Mouse (Mus musculus): ENCODE data around the gene Mllt6. TPM values are rescaled to one million over a fixed set of nuclear protein-coding genes. Genes with fewer than 3 reads are reported as not detected.
A peak's percentile ranks its signal among the peaks of the same experiment; 100 is the strongest.

Mllt6 gene
- polyA plus RNA-seq, 1 experiment, result 84.0 TPM

DNA sequence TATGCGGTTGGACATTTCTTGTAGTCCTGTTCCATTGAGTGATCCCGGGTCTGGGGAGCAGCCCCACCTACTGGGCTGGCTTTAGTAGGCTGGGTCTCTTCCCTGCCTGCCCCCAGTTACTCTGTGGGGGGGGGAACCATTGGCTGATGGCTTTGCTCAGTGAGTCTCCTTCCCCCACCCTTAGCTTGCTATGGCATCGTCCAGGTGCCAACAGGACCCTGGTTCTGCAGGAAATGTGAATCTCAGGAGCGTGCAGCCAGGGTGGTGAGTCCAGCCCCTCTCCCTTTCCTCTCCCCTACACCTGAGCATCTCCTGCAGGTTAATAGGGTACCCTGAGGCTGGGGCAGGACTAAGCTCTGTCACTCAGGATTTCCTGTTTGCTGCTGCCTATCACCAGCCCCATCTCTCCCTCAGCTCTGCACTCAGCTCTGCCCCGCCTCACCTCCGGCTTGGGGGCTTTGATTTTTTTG, 1.6 kb downstream of the Mllt6 start:
- no peak for DNase-seq (ENCODE audit: extremely low spot score in 1 of 2, low spot score in 1 of 2)

DNA sequence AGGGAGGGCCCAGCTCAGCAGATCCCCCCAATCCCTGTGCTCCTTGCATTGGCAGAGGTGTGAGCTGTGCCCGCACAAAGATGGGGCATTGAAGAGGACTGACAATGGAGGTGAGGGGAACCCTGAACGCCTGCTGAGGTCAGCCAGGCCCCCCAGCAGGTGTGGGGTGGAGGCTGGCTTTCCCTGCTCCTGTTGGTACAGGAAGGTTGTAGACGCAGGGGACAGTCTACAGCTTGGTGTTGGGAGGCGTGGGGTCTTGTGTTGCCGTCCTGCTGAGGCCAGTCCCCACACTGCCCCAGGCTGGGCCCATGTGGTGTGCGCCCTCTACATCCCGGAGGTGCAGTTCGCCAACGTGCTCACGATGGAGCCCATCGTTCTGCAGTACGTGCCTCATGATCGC, 2.2 kb downstream of the Mllt6 start:
- no peak for DNase-seq (ENCODE audit: extremely low spot score in 1 of 2, low spot score in 1 of 2)

DNA sequence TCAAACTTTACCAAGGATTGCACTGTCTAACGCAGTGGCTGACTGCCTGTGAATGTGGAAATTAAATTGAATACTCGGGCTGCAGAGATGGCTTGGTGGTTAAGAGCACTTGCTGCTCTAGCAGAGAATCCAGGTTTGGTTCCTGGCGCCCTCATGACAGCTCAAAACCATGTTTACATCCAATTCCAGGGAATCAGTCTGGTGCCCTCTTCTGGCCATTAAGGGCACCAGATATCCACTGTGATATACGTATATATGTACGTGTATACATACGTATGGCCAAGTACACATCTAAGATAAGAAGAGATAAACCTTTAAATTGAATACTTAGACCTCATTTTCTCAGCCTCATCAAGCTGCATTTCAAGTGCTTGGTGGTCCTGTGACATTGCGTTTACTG, 3.0 kb downstream of the Mllt6 start:
- DNase-seq (ENCODE audit: extremely low spot score in 1 of 2, low spot score in 1 of 2), result no peak

DNA sequence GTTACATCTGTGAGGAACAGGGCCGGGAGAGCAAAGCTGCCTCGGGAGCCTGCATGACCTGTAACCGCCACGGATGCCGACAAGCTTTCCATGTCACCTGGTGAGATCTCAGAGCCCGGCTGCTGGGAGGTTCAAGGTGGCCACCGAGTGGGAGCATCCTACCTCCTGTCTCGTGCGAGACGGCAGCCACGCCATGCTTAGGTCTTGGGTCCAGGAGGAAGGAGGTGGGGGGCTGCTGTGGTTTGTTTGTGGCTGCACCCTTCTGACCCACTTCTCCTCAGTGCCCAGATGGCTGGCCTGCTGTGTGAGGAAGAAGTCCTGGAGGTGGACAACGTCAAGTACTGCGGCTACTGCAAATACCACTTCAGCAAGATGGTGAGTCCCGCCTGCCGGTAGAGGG, 3.6 kb downstream of the Mllt6 start:
- DNase-seq (ENCODE audit: extremely low spot score in 1 of 2, low spot score in 1 of 2), result no peak

DNA sequence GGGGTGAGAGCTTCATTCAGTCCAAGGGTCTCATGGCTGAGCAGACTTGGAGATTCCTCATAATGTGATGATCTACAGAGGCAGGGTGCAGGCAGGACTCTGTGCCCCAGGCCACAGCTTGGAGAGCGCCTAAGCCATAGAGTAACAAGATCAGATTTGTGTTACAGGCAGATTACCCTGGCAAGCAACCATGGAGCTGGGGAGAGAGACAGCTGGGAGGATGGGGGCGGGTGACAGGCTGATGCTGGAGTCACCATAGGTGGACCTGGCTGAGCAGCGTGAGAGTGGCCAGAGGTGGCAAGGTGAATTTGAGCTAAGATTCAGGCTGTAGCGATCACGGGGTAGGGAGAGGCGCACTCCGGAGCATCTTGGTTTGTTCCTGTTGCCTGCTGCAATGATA, 4.9 kb downstream of the Mllt6 start:
- DNase-seq (ENCODE audit: extremely low spot score in 1 of 2, low spot score in 1 of 2), result no peak

DNA sequence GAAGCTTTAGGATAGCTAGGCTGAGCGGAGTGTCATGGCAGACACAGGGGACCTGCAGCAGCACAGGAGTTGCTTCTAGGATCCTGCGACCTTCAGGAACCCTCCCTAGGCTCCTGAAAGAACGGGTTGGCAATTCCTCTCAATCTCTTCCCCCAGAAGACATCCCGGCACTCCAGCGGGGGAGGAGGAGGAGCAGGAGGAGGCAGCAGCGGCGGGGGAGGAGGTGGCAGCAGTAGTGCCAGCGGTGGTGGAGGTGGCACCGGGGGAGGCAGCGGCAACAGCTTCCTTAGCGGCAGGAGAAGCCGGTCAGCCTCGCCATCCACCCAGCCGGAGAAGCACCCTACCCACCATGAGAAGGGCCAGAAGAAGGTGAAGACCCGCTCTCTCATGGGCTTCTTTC, 6.1 kb downstream of the Mllt6 start:
- DNase-seq (ENCODE audit: extremely low spot score in 1 of 2, low spot score in 1 of 2), result no peak

DNA sequence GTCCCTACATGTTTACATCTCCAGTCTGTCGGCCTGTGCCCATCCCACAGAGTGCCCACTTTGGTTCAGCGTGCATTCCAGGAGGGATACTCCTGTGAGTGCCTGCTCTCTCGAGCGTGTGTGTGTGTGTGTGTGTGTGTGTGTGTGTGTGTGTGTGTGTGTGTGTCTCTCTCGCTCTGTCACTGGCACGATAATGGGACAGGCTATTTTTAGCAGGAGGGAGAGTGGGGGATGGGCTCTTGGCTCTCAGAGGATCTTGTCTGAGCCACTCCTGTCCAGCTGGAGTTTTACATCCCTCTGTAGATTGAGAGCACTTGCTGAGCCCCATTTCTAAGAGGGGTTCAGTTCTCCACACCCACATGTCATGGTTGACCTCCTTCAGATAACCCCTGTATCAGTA, 6.6 kb downstream of the Mllt6 start:
- DNase-seq (ENCODE audit: extremely low spot score in 1 of 2, low spot score in 1 of 2), result no peak

DNA sequence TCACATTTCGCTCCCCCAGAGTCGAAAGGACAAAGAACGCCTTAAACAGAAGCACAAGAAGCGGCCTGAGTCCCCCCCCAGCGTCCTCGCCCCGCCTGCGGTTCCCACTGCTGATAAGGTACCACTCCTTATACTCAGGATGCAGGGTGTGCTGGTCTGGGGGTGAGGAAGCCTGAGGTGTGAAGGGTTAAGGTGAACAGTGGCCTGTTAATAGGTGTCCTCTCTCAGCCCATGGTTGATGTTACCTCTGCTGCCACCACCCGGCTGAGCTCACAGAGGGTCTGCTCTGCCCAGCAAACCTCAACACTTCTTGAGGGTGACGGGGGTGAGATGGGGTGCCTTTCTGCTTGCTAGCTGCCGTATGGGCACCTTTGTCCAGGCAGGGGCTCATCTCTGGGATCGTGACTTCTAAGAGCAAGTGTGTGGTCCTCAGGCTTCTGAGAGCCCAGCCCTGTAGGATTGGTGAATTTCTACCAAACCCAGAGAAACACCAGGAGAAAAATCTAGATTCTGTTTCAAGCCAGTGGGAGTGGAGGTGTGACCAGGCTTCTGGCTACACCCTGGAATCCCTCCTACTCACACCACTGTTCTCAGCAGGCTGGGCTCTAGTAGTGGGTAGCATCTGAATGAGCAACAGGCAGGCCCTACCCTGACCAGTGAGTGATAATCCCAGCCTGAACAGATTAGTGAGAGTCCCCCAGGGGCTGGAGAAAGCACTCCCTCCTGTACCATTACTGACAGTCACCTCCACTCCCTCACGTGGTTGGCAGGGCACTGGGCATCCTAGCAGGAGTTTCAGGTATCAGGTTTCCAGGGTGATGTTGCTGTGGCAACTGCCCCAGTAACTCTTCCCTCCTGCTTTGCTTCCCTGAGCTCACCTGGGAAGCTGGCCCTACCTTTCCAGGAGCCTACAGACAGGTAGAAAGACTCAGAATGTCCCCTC, 7.3 kb downstream of the Mllt6 start:
- DNase-seq (ENCODE audit: extremely low spot score in 1 of 2, low spot score in 1 of 2), result peak; percentile 56 to 57

DNA sequence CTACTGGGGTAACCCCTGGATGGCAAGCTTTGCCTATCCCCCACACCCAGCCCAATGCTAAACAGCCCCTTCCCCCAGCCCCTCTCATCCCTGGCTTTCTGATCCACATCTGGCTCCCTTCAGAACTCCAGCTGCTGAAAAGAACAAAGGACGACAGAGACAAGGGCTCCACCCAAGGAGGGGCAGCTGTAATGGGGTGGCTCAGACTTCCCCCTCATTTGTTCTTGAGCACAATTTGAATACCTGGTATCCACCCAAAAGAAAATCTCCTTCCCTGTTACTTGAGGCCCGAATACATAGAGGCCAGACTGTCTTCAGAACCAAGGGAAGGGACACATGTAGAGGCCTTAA, 7.9 kb downstream of the Mllt6 start:
- DNase-seq (ENCODE audit: extremely low spot score in 1 of 2, low spot score in 1 of 2), result no peak

DNA sequence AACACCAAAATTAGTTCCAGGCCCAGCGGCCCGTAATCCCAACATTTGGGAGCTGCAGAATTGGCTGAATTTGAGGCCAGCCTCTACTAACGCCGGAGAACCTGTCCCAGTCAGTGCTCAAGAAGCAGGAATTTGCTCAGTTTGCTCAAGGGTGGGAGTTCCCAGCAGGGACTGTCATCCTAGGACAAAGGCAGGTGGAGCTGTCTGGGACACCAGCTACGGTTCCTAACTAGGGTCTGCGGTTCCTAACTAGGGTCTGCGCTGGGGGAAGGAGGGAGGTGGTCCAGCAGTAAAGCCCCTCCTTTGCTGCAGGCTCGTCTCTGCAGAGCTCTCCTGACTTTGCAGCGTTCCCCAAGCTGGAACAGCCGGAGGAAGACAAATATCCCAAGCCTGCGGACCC, 9.9 kb downstream of the Mllt6 start:
- no peak for DNase-seq (ENCODE audit: extremely low spot score in 1 of 2, low spot score in 1 of 2)

DNA sequence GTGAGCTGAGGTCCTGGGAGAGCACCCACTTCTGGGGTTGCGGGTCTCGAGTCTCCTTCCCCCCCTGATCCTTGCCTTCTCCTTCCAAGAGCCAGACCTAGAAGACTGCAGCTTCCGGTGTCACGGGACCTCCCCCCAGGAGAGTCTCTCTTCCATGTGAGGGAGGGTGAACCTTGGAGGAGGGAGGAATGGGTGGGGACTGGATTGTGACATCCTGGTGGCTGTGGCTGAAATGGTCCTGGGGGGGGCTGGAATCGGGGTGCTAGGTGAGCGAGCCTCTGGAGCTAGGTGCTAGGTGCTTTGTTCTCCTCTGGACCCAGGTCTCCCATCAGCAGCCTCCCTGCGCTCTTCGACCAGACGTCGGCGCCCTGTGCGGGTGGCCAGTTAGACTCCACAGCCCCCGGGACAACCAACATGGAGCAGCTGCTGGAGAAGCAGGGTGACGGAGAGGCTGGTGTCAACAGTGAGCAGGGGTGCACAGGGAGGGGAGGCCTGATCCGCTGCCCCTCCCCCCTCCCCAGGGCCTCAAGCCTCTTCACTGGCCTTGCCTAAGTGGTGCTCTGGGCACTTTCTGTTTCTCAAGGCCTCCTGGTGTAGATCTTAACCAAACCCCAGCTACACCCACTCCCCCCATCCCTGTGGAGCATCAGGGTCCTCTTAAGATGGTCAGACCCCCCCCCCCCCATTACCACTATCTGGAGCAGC, 13.0 kb downstream of the Mllt6 start:
- no peak for DNase-seq (ENCODE audit: extremely low spot score in 1 of 2, low spot score in 1 of 2)

DNA sequence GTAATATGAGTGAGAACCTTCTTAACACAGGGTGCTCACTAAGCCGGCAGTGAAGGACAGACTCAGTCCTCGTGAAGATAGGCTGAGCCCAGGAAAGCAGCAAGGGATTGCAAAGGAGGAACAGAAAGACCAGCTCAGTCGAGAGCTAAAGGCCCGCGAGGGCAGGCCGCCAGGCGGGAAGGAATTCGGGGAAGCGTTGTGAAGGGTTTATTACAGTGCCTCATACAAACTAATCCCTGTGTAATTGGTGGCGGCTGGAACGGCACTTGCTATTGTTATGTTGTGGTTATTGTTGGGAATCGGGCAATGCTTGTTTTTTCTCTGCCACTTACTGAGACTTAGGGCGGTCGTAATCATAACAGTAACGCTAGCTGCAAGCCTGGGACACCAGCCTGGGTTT, 14.2 kb downstream of the Mllt6 start:
- no peak for DNase-seq (ENCODE audit: extremely low spot score in 1 of 2, low spot score in 1 of 2)

DNA sequence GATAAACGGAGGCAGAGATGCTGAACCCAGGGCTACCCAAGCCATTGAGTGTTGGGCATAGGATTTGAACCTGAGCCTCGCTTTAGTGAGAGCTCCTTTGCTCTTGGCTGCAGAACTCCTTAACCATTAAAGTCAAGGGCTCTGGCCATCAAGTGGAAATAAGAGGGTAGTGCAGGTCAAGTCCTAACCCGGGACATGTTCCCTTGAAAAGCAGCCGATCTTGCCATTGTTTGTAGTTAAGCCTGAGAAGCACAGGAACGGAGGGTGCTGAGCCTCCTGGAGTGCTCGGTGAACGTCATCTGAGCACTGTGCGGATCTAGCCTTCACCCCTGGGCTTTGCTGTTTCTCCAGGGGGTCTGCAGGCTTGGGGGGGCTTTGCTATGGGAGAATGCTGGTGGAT, 14.6 kb downstream of the Mllt6 start:
- DNase-seq (ENCODE audit: extremely low spot score in 1 of 2, low spot score in 1 of 2), result no peak

DNA sequence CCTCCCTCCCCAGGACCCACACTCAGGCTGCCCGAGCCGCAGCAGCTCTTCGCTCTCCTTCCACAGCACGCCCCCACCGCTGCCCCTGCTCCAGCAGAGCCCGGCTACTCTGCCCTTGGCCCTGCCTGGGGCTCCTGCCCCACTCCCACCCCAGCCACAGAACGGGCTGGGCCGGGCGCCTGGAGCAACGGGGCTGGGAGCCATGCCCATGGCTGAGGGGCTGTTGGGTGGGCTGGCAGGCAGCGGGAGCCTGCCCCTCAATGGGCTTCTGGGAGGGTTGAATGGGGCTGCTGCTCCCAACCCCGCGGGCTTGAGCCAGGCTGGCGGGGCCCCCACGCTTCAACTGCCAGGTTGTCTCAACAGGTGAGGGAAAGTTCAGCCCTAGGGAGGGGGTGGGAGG, 15.1 kb downstream of the Mllt6 start:
- no peak for DNase-seq (ENCODE audit: extremely low spot score in 1 of 2, low spot score in 1 of 2)

DNA sequence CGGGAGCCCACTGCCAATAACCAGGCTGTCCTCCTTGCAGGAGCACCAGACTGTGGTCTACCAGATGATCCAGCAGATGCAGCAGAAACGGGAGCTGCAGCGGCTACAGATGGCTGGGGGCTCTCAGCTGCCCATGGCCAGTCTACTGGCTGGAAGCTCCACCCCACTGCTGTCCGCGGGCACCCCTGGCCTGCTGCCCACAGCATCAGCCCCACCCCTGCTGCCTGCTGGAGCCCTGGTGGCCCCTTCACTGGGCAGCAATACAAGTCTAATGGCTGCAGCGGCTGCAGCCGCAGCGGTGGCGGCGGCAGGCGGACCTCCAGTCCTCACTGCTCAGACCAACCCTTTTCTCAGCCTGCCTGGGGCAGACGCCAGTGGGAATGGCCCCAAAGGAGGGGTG, 17.2 kb downstream of the Mllt6 start:
- DNase-seq (ENCODE audit: extremely low spot score in 1 of 2, low spot score in 1 of 2), result no peak

DNA sequence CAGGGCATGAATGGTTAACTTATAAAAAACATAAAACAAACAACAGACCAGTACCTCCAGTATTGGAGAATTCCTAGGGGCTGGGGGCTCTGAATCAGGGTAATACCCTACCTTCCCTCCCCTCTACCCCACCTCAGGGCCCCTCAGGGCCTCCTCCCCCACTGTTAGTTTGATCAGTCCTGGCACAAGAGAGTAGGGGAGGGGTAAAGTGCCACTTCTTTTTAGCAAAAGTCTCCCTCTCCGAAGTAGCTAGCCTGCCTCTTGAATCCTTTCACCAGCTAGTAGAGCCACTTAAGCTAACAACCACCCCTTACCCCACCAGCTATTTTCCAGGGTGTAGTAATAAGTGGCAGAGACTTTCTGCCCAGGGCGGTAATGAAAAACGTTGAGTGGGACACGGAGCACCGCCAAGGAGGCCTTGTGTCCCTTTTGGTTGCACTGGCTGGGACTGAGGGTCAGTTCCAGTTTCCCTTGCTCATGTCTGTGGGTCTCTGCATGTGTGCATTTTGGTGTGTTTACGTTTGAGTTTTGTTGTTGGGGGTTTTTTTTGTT, 19.4 kb downstream of the Mllt6 start:
- no peak for DNase-seq (ENCODE audit: extremely low spot score in 1 of 2, low spot score in 1 of 2)

DNA sequence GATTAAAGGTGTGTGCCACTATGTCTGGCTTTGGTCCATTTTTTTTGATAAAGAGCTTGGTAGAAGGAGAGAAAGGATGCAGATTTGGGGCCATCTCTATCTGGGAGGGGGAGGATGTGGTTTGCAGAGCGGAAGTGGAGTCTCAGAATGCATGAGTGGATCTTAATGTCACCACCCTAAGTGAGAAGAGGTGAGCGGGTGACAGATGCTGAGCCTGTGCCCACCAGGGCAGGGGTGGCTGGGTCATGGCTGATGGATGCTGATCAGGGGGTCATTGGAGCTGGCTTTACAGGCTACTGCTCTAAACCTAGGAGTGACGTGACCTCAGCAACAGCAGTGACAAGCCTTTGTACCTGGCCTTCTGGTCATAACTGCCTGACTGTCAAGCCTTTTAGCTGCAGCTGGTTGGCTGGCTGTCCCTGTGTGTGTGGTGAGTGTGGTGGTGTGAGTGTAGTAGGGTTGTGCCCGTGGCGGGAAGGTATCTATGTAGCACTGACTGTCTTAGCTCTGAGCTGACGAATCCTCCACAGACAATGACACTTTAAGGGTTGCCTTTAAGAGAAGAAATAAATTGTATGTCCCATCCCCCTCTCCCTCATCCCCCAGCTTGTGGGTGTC, 21.0 kb downstream of the Mllt6 start:
- no peak for DNase-seq (ENCODE audit: extremely low spot score in 1 of 2, low spot score in 1 of 2)

DNA sequence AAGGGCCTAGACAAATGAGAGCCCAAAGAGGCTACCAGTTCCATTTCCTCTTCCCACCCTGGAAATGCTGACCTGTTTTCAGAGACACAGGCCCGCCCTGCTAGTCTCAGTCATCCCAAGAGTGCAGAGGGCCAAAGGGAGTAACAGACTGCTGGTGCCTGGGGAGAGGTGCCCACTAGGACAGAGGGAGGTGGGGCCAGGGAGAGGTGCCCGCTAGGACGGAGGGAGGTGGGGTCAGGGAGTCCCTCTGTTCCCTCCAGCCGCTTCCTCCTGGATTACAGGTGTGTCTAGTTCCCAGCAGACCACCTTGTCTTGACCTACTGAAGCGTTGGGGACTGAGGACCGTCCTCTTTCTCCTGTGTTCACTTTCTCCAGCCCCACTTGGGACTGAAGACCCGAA, 21.6 kb downstream of the Mllt6 start:
- no peak for DNase-seq (ENCODE audit: extremely low spot score in 1 of 2, low spot score in 1 of 2)

DNA sequence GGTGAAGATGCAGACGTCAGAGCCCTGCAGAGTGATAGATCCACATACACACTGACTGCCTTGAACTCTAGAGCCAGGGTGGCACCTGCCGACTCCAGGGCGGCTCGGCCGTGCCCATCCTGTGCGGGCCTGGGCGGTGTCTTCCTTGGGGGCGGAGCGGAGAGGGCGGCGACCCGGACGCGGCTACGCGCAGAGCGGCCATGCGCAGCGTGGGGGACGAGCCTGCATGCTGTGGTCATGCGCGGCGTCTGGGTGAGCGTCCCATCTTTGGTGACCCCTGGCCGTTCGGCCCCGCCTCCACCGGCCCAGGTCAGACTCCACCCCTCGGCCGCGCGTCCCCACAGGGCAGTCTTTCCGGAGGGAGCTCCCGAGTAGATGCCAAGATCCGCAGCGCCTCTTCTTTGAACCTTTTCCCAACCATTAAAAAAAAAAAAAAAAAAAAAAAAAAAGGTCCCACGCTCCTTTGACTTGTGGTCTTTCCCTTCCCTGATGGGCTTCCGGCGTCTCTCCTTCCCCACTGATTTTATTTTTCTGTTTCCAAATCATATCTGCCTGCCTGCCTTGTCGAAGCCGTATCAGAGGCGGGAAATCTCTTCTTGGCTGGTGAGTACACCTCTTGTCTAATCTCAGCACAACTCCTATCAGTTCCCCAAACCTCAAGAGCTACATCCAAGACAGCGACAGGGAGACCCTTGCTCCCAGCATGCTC, 22.6 kb downstream of the Mllt6 start, which contains the start of gene Cisd3:
TSS of gene Cisd3 (plus strand) at position 214 of the 709 bp plus-strand sequence.
- peak; percentile 80 to 87 for DNase-seq (ENCODE audit: extremely low spot score in 1 of 2, low spot score in 1 of 2)

DNA sequence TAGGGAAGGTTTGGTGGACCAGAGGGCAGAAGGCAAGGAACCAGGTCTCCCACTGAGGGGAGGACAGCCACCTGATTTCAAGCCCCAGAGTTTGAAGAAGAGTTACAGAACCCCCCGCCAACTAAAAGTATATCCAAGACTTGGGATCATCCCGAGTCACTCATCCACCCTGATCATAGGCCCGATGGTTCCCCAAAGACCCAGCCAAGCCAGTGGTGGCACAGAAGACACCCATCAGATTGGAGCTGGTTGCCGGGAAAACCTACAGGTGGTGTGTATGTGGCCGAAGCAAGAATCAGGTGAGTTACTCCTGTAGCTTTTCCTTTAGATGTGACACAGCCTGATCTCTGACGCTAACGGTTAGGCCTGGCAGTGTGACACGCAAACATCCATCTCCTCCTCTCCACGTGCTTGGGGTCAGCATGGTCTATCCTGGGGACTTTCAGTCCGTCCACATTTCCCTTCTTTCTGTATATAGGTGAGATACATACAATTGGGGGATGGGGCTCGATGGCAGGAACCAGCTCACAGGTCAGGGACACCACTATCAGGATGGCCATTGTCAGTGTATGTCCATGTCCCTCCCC, 23.2 kb downstream of the Mllt6 start:
- no peak for DNase-seq (ENCODE audit: extremely low spot score in 1 of 2, low spot score in 1 of 2)

Measured in frontal cortex, adult 2 months (tissue).